Mouse (Mus musculus) T-cell, adult 66 days (primary cell): ENCODE data around the gene Gm29427. TPM values are rescaled to one million over a fixed set of nuclear protein-coding genes. Genes with fewer than 3 reads are reported as not detected.

ENCODE experiments used
- total RNA-seq, 2 experiments: library from RNA; stranded (reverse); gene quantifications; 3 replicates in 1 of 2; 4 replicates in 1 of 2; pipeline ENCODE4 v1.2.4; 2023

Gm29427 gene
- total RNA-seq: not detected

DNA sequence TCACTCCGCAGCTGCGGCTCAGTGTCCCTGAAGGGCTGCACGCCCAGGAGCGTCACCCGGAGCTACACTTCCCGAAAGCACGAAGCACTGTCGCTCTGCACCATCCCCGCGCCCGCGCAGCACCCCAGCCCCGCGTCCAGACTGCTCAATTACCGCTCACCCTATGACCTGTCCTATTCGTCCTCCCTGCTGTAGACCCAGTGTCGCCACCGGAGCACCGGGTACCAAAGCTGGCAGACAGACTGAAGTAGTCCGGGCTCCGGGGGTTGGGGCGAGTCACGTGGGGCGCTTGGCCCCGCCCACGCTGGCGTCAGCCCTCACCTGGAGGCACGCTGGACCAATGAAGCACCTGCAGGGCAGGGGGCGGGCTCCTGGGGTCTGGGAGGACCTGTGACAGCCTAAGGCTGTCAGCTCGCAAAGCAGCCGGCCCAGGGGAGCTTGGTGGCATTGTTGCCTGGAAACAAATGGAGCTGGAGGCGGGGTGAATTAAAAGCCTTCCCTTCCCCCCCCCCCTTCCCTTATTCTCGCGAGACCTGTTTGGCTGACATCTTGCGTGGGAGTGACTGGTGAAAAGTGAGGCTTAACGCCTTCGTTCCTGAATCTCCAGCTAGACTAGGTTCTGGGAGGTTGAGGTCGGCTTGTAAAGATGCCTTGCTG, at the start of gene Gm29427:
TSS of gene Gm29427 (minus strand) at position 239 of the 657 bp plus-strand sequence.

DNA sequence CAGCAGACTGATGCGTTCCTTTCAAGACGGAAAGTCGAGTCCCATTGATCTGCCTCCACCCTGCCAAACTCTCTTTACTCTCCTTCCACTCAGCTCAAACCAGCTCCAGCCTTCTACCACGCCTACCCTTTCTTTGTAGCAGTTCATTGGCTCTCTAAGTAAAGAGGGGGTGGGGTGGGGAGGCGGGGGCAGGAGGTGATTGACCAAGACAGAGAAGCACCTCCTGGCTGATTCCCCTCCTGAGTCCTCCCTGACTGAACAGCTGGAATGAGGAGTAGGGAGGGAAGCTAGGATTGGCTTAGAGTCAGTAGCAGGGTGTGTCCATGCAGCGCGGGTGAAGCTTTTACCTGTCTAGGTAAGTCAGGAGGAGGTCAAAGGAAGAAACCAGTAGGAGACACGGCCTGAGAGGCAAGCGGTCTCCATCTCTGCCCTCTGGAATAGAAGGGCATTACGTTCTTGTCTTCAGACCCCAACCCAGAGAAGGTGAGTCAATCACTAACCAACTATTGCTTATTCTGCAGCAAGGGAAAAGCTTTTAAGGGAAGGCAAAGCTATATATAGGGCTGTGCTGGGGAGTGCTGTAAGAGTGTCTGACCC, 16.2 kb upstream of the Gm29427 start, which contains the start of gene AA986860:
TSS of gene AA986860 (plus strand) at position 236 of the 597 bp plus-strand sequence.

DNA sequence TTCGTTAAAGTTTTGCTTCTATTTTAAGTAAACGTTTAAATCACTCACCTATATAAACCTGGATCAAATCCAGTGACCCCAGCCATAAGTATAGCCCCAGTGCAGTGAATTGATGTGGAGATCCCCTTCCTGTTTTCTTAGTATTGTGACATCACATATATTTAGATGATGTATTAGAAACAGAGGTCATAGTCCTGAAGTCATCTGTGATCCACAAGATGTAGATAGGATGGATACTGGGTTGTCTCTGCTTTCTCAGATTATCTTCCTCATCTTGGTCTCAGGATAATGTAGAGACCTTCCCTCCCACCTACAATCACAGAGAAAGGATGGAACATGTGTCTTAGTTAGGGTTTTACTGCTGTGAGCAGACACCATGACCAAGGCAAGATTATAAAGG, 13.6 kb upstream of the Gm29427 start, which contains the start of gene Pfkfb2:
TSS of gene Pfkfb2 (minus strand) at position 101 of the 400 bp plus-strand sequence.

GRCm38 (mm10) chr1:130717291-130717871, 1.8 kb upstream of the Gm29427 start, which contains the start of gene Yod1:
TSS of gene Yod1 (plus strand) at chr1:130717327.

DNA sequence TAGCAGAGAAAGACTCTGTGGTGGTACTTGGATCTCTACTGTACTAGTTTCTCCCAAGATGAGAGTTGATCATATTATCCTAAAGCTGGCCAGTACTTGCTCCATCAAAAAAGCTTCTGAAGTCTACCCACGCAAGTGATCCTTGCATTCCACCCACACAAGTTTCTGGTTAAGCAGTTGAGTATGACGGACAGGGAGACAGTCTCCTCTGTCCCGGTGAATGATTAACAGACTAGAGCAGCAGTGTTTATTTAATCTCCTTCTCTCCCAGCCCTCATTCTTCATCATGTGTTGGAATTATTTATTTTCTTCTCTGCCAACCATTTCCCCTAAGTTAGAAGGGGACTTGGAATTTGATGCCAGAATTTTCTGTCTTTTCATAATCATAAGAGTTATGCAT, 54.1 kb downstream of the Gm29427 start, which contains the start of gene C4bp:
TSS of gene C4bp (minus strand) at position 179 of the 400 bp plus-strand sequence.

DNA sequence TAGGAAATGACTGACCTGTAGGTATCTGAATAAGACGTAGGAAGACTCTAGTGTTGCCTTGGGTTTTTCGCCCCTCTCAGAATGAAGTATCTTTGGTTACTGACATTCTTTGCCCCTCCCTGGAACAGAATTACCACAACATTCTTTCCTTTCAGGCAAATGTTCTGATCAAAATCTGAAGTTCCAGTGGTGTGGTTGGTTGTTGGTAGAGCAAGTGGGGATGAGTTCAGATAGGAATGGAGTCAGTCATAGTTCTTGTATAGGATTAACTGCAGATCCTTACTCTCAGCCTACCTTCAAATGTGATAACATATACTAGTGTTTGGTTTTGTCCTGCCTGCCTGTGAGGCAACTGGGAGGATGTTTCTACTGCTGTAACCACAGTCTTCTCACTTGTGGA, 86.1 kb downstream of the Gm29427 start, which contains the start of gene Zp3r:
TSS of gene Zp3r (minus strand) at position 101 of the 400 bp plus-strand sequence.

Other genes with a start within 250 kb of the Gm29427 start
- gene Zp3r, start 86.2 kb downstream of the Gm29427 start, total RNA-seq: not detected
- not detected for gene C4bp, start 54.2 kb downstream of the Gm29427 start, total RNA-seq
- 10 to 100 TPM; 14.0 to 14.3 TPM for gene Yod1, start 1.5 kb upstream of the Gm29427 start, total RNA-seq
- gene Pfkfb2, start 13.5 kb upstream of the Gm29427 start, total RNA-seq: 10 to 100 TPM; 18.8 to 19.8 TPM
- 1 to 10 TPM; 1.0 to 1.7 TPM for gene AA986860, start 16.2 kb upstream of the Gm29427 start, total RNA-seq
- not detected for gene Fcamr, start 85.1 kb upstream of the Gm29427 start, total RNA-seq
- not detected for gene Pigr, start 110.9 kb upstream of the Gm29427 start, total RNA-seq
- gene Fcmr, start 149.9 kb upstream of the Gm29427 start, total RNA-seq: 1 to 10 TPM; 1.5 to 3.5 TPM
- gene Il24, start 171.7 kb upstream of the Gm29427 start, total RNA-seq: not detected
- not detected for gene Il20, start 195.7 kb upstream of the Gm29427 start, total RNA-seq
- not detected for gene Il19, start 224.3 kb upstream of the Gm29427 start, total RNA-seq